Mouse (Mus musculus): Measurements from ENCODE around the gene Pum1.

The Pum1 gene

GRCm38 (mm10) chr4:130722607-130723006, 59.5 kb downstream of the Pum1 start:
- DNase-seq (ENCODE audit: low read depth, low spot score): no peak

GRCm38 (mm10) chr4:130726118-130726517, 63.0 kb downstream of the Pum1 start:
- DNase-seq (ENCODE audit: low read depth, low spot score): no peak

- DNase-seq (ENCODE audit: low read depth, low spot score): no peak
These were observed 72.8 kb downstream of the Pum1 start for GRCm38 (mm10) chr4:130735957-130736356.

- no peak for DNase-seq (ENCODE audit: low read depth, low spot score)
These were observed 75.4 kb downstream of the Pum1 start for GRCm38 (mm10) chr4:130738527-130738926.

- DNase-seq (ENCODE audit: low read depth, low spot score): no peak
These were observed 80.9 kb downstream of the Pum1 start for GRCm38 (mm10) chr4:130744058-130744457.

- DNase-seq (ENCODE audit: low read depth, low spot score): peak; percentile 55
These were observed 82.6 kb downstream of the Pum1 start for GRCm38 (mm10) chr4:130745561-130746306.

- DNase-seq (ENCODE audit: low read depth, low spot score): no peak
These were observed 86.4 kb downstream of the Pum1 start for GRCm38 (mm10) chr4:130749566-130749965.

GRCm38 (mm10) chr4:130751966-130752365, 88.8 kb downstream of the Pum1 start:
- DNase-seq (ENCODE audit: low read depth, low spot score): no peak

GRCm38 (mm10) chr4:130752591-130752990, 89.5 kb downstream of the Pum1 start:
- DNase-seq (ENCODE audit: low read depth, low spot score): no peak

GRCm38 (mm10) chr4:130753755-130754154, 90.6 kb downstream of the Pum1 start:
- no peak for DNase-seq (ENCODE audit: low read depth, low spot score)

- DNase-seq (ENCODE audit: low read depth, low spot score): no peak
These were observed 91.7 kb downstream of the Pum1 start for GRCm38 (mm10) chr4:130754776-130755175.

GRCm38 (mm10) chr4:130759875-130760274, 96.8 kb downstream of the Pum1 start:
- DNase-seq (ENCODE audit: low read depth, low spot score): no peak

GRCm38 (mm10) chr4:130761809-130762208, 98.7 kb downstream of the Pum1 start:
- DNase-seq (ENCODE audit: low read depth, low spot score): no peak

- DNase-seq (ENCODE audit: low read depth, low spot score): no peak
These were observed 102.5 kb downstream of the Pum1 start for GRCm38 (mm10) chr4:130765399-130766160.

- DNase-seq (ENCODE audit: low read depth, low spot score): no peak
These were observed 103.3 kb downstream of the Pum1 start for GRCm38 (mm10) chr4:130766387-130766786.

- no peak for DNase-seq (ENCODE audit: low read depth, low spot score)
These were observed 103.8 kb downstream of the Pum1 start for GRCm38 (mm10) chr4:130766926-130767325.

GRCm38 (mm10) chr4:130773899-130774298, 110.8 kb downstream of the Pum1 start:
- no peak for DNase-seq (ENCODE audit: low read depth, low spot score)

- no peak for DNase-seq (ENCODE audit: low read depth, low spot score)
These were observed 111.7 kb downstream of the Pum1 start for GRCm38 (mm10) chr4:130774822-130775221.

GRCm38 (mm10) chr4:130777647-130778046, 114.5 kb downstream of the Pum1 start:
- no peak for DNase-seq (ENCODE audit: low read depth, low spot score)

- no peak for DNase-seq (ENCODE audit: low read depth, low spot score)
These were observed 115.9 kb downstream of the Pum1 start for GRCm38 (mm10) chr4:130779037-130779436.

- no peak for DNase-seq (ENCODE audit: low read depth, low spot score)
These were observed 119.4 kb downstream of the Pum1 start for GRCm38 (mm10) chr4:130782492-130782891.

GRCm38 (mm10) chr4:130784755-130785154, 121.6 kb downstream of the Pum1 start:
- peak; percentile 36 for DNase-seq (ENCODE audit: low read depth, low spot score)

- DNase-seq (ENCODE audit: low read depth, low spot score): no peak
These were observed 124.4 kb downstream of the Pum1 start for GRCm38 (mm10) chr4:130787530-130787929.
